Mouse (Mus musculus): Measurements from ENCODE around the gene Nup210. TPM values are rescaled to one million over a fixed set of nuclear protein-coding genes. Genes with fewer than 3 reads are reported as not detected.

Nup210 gene
- 1 to 10 TPM; 4.5 to 6.0 TPM for total RNA-seq (2021)
- long read RNA-seq, experiment 1, partial matches to known transcripts, result 0 of 3 reads
- long read RNA-seq, experiment 1, other reads (novel, unspliced or antisense), result 3 of 3 reads
- long read RNA-seq, experiment 2, result 0 reads

DNA sequence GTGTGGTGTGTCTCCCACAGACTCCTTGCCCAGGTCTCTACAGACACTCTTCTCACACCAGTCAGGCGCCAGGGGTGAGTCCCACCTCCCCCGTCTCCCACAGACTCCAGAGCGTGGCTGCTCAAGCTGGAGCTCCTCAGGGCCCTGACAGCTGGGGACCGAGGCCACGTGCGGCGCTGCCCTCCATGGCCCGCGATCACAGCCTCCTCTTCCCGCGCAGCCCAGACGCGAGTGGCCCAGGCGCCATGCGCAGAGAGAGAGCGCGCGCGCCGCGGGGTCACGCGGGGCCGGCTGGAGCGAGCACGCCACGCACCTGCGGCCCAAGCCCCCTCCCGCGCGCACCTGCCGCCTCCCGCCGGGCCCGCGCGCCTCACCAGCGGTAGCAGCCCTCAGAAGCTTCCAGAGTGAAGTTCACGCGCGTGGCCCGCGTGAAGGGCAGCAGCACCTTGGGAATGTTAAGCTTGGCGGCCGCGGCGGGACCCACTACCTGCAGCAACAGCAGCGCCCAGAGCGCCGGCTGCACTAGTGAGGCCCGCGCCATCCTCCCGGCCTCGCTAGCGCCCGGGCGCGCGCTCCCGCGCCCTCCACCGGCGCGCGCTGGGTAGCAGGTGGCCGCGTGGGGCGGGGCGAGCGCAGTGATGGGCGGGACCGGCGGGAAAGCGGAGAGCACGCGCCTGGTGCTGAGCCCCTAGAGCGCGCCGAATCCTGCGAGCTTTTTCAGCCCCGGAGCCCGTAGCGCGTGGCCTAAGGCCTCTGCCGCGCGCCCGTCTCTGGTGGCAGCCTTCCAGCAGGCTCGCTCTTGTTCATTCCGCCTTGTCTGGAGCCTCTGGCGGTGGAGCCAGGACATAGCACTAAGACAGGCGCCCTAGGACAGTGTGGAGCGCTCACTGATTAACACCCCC, at the start of gene Nup210:
Gene Nup210 (minus strand): TSS at position 586 of the 902 bp plus-strand sequence.
- intact Hi-C loops (cut with DNase I), result no loop called here
- peak; percentile 94 to 96 for DNase-seq

GRCm38 (mm10) chr6:91165210-91165609, 48.6 kb upstream of the Nup210 start:
- intact Hi-C loops (cut with DNase I), result loop anchor here (1.0 to 5.0 kb wide), 2 partner anchors 116 to 242 kb away; no protein-coding TSS in a partner anchor
- DNase-seq, result peak; percentile 74 to 85

DNA sequence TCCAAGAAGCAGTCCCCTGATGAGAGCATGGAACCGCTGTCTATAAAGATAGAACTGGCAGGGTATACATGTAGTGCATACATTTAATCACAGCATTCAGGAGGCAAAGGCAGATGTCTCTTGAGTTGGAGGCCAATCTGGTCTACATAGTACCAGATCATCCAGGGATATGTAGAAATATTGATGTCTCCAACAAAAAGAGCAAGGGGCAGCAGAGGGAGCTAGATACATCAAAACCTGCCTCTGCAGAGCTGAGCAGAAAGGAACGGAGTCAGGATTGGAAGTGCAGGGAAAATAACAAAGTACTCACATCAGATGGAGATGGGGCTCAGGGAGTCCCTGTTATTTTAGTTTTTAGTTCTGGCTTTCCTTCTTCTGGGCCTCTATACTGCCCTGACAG, 48.0 kb upstream of the Nup210 start:
- DNase-seq, result no peak
- intact Hi-C loops (cut with DNase I), result no loop called here

DNA sequence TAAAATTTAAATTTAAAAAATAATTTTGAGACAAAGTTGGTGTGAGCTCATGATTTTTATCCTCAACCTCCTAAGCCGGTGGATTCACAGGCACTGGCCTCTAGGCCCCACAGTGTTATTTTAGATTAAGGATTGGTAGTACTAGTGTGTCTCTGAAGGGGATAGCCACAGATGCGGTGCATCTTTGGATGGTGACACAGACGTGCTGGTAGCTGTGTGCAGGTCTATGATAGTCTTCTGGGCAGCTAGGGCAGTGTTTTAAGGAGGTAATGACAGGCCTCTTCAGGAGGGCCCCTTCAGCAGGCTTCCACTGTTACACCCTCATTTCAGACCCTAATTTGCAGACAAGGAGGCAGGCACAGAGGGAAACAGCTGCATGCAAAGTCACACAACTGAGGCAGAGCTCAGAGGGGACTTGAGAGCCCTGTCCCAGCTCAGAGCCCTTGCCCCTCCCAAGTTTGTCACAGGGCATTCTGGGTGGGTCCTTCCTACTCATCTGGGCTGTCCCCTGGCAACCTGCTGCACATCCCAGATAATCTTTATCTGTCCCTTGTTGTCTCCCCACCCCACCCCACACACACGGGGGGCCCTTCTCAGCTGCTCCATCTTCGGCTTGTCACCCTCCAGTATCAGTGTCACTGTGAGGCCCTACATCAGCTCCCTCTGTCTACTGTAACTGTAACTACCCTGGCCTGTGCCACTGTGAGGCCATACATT, 46.7 kb upstream of the Nup210 start:
- intact Hi-C loops (cut with DNase I), result no loop called here
- DNase-seq, result no peak

DNA sequence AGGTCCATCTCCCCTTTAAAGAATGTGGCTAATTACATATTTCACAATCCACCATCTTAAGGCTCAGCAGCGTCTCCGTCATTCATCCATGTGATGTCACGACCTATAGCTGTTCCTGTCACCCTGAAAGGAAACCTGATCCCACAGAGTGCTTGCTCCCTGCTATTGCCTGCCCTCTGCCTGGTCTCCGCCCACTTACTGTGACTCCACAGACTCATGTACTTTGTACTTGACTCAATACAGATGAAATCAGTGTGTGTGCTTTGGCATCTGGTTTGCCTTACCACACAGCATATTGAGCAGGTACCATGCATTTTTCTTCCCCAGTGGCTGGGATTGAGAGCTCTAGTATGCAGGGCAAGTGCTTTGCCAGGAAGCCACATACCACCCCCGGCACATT, 45.7 kb upstream of the Nup210 start:
- intact Hi-C loops (cut with DNase I), result no loop called here
- no peak for DNase-seq

DNA sequence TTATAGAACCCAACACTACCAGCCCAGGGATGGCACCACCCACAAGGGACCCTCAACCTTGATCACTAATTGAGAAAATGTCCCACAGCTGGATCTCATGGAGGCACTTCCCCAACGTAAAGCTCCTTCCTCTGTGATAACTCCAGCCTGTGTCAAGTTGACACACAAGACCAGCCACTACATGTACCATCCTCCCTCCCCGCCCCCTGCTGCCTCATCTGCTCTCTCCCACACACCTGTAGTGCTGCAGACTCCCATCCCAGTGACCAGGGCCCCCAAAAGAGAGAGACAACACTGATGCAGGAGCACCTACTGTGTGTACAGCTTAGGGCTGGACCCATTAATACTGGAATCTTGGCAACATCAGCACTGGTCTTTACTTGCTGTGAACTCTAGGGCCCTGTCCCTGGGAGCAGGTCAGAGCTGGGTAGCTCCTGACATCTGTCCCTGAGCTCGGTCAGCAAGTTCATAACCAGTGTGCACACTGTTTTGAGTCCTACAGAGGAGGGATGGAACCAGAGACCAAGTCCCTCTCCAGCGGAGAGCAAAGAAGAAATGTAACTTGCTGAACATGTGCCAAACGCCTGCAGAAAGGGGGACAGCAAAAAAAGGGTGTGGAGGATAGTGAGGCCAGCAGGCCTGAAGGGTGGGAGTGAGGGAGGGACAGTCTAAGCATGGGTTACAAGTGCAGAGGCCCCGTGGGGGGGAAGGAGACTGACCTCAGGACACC, 45.0 kb upstream of the Nup210 start:
- intact Hi-C loops (cut with DNase I), result no loop called here
- no peak for DNase-seq

DNA sequence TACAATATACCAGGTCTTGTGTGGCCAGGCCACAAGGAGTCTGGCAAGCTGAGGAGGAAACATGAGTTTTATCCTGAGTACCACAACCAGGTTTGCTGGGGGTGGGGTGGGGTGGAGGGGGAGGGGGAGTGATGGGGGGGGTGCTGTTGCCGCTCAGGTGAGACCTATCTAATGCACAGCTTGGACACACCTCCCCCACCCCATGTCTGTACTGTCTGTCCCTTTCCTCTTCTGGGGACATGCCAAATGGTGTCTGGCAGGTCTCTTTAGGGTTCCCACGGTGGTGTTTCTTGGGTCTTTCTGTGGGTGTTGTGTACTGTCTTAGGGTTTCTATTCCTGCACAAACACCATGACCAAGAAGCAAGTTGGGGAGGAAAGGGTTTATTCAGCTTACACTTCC, 44.3 kb upstream of the Nup210 start:
- DNase-seq, result no peak

GRCm38 (mm10) chr6:91160399-91160798, 43.8 kb upstream of the Nup210 start:
- DNase-seq, result peak; percentile 58 to 62
- intact Hi-C loops (cut with DNase I), result no loop called here

More for the DNA sequence above, 44.3 kb upstream of the Nup210 start:
- intact Hi-C loops (cut with DNase I), result no loop called here

DNA sequence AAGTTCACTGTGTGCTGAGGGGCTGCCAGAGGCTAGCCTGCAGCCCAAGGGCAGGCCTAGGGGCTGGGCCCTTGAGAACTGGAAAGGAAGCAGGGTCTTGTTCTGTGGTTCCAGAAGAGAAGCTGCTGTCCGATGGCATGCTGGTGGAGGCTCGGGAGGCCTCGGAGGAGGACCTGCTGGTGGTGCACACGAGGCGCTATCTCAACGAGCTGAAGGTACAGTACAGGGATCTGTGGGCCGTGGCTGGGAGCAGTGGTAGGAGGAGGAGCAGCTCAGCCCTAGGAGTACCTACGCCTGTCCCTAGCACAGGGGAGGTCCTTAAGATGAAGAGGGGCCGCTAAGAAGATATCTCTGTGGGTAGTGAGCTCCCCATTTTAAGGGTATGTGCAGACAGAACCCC, 42.4 kb upstream of the Nup210 start:
- intact Hi-C loops (cut with DNase I), result no loop called here
- DNase-seq, result no peak

DNA sequence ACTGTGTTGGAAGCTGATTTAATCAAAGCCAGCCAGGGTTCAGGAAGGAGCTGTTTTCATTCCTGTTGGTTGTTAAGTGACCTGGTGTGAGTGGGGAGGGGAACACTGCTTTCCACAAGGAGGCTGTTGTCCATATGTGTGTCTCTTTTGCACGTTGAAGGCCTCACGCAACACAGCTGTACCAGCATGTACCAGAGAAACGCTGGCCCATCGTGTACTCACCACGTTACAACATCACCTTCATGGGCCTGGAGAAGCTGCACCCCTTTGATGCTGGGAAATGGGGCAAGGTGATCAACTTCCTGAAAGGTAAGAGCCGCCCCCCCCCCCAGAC, 40.6 kb upstream of the Nup210 start:
- intact Hi-C loops (cut with DNase I), result no loop called here
- no peak for DNase-seq

GRCm38 (mm10) chr6:91156554-91157236, 40.1 kb upstream of the Nup210 start, which contains the start of gene Hdac11:
Gene Hdac11, plus strand, starts transcription at chr6:91156665.
- DNase-seq, result peak; percentile 86 to 89
- intact Hi-C loops (cut with DNase I), result no loop called here

GRCm38 (mm10) chr6:91156062-91156461, 39.4 kb upstream of the Nup210 start:
- intact Hi-C loops (cut with DNase I), result no loop called here
- DNase-seq, result no peak

- no peak for DNase-seq
- intact Hi-C loops (cut with DNase I), result no loop called here
Observed at GRCm38 (mm10) chr6:91155286-91155685, 38.7 kb upstream of the Nup210 start.

- no peak for DNase-seq
- intact Hi-C loops (cut with DNase I), result no loop called here
Observed at GRCm38 (mm10) chr6:91154685-91155084, 38.1 kb upstream of the Nup210 start.

DNA sequence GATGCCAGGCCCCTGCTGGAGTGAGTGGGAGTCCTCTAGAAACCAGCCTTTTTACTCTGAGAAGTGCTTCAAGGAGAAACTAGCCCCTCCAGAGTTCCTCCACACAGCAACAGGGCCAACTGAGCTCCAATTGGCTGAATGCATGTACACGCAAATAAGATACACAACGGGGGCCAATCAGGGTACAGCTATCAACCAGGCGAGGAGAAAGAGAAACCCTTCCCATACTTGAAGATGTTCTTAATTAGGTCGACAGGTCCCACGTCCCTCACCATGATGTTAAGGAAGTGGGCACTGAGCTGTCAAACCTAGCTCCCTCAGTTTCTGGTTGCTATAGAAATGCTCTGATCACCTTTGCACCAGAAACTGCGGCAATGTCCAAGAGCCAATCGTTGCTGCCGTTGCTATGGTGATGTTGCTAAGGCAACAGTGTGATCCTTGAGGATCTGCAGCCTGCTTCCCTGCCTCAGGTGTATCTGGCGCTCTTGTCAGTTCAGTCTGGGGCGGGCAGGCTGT, 37.0 kb upstream of the Nup210 start:
- no peak for DNase-seq
- intact Hi-C loops (cut with DNase I), result no loop called here

GRCm38 (mm10) chr6:91152892-91153548, 36.4 kb upstream of the Nup210 start:
- intact Hi-C loops (cut with DNase I), result no loop called here
- no peak for DNase-seq

- intact Hi-C loops (cut with DNase I), result no loop called here
- no peak for DNase-seq
Observed at GRCm38 (mm10) chr6:91147152-91147770, 30.6 kb upstream of the Nup210 start.

- no peak for DNase-seq
- intact Hi-C loops (cut with DNase I), result no loop called here
Observed at GRCm38 (mm10) chr6:91146443-91147151, 30.0 kb upstream of the Nup210 start.
